Mouse (Mus musculus) MN1 (cell line): Measurements from ENCODE around the gene Zcchc4.
A peak's percentile ranks its signal among the peaks of the same experiment; 100 is the strongest.

ENCODE experiments used
- DNase-seq: peaks from one replicate; pipeline ENCODE4 v3.0.0-alpha.2; 2016; ENCODE audit warnings: low spot score

Zcchc4 gene

DNA sequence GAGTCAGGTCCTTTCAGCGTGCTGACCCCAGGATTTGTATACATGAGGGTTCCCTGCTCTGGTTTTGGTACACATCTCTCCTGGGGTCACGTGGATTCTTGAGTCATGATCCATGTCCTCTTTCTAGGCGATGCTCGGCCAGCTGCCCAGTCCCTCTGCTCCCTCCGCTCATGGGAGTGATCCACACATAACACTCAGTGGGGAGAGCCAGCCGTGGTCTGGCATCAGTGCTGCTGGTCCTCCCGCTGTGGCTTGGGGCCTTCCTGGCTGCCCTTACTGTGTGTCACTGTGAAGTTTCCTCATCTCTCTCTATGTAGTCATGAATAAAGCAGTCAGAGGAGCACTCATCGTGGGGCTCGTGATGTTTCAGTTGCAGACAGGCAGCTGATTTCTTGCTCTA, 18.9 kb downstream of the Zcchc4 start:
- DNase-seq: no peak

- no peak for DNase-seq
Measured at GRCm38 (mm10) chr5:52799274-52799985, 24.2 kb downstream of the Zcchc4 start.

DNA sequence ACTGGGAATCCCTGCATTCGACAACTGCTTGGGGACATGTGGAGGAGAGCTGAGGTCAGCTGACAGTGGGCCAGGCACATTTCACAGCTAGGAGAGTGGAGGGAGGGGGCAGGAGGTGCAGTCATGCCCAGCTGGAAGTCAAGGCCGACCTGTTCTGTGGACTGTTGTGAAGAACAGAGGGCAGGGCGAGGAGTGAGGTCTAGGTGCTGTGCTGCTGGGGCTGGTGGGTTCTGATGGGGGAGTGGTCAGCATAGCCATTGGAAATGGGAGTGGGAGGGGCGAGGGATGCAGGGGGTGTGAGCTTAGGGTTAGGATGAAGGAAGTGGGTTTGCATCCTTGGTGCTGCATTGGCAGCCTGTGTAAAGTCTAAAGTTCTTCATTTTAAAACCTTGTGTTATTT, 30.6 kb downstream of the Zcchc4 start:
- no peak for DNase-seq

DNA sequence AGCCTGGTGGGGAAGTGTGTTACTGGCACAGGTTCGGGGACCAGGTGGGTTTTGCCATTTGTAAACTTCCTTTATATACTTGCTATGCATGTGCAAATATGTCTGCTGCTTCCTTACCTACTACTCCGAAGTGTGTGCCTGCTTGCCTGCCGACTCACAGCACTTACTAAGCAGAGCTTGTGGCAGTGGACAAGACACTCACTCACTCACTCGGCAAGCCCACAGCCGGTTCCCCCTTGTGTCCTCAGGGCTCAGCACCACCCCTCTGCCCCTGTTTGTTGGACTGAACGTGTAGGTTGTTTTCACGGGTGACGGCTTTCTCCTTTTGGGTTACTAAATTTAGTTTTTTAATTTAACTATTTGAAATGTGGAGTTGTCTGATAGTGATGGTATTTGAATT, 31.1 kb downstream of the Zcchc4 start:
- no peak for DNase-seq

- DNase-seq: no peak
Measured at GRCm38 (mm10) chr5:52807030-52807429, 31.8 kb downstream of the Zcchc4 start.

DNA sequence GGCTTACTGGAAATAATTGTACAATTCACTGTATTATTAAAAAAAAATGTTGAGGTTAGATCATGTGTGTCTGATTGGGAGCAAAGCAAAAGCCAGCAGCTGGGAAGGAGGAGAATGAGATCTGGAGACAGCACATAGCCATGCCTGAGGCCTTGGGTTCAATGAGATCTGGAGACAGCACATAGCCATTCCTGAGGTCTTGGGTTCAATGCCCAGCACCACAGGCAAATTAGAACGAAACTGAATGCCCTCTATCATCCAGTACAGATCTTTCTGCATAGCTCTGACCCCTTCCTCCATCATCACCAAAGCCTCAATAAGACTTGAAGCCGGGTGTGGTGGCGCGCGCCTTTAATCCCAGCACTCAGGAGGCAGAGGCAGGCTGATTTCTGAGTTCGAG, 35.2 kb downstream of the Zcchc4 start:
- no peak for DNase-seq

DNA sequence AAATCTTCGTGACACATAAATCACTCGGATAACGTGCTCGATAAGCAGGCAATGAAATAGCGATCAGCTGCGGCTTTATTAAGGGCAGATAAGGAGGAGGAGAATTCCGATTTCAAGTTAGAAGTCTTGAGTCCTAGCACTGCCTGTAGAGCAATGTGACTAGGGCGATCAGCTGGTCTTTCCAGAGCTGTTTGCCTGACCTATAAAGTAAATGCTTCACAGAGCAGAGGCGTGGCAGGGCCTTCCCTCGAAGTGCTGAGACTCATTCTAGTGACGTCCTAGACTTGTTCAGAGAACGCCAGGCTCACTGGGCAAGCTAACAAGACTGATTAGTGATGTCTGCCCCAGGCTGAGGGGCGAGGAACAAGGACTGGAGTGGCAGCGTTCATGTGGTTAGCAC, 35.8 kb downstream of the Zcchc4 start:
- no peak for DNase-seq

DNA sequence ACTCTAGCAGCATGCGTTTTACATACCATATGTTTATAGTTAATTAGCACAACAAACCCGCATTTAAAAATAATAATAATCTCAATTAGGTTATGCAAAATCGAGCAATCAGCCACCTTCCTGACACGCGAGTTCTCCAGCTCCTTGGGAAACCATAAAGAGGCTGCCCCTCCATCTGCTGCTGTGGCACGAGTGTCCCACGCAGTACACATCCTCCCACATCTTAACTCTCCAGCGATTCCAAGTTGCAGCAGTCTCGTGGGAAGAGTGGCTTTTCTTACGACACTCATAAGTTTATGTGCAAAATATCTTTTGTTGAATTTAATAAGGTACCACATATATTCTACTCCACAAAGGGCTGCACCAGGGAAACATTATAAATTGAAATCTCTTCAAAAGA, 37.2 kb downstream of the Zcchc4 start:
- DNase-seq: no peak

- no peak for DNase-seq
Measured at GRCm38 (mm10) chr5:52813312-52813711, 38.1 kb downstream of the Zcchc4 start.

DNA sequence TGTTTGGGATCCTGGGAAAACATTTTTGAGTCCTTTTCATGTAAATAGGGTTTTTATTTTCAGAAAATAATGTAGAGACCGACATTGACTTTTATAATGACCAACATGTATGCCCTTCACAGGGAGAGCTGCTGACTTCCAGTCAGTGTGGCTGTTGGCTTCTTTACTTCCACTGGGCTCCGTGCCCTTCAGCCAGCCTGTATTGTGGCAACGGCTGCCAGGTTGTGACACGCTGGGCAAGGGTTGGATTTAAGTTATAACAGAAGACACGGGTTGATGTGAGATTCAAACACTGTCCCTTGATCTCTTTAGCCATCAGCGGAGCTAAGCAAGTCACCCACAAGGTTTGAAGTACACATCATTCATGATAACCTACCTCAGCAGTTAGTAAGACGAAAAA, 43.5 kb downstream of the Zcchc4 start:
- DNase-seq: no peak

DNA sequence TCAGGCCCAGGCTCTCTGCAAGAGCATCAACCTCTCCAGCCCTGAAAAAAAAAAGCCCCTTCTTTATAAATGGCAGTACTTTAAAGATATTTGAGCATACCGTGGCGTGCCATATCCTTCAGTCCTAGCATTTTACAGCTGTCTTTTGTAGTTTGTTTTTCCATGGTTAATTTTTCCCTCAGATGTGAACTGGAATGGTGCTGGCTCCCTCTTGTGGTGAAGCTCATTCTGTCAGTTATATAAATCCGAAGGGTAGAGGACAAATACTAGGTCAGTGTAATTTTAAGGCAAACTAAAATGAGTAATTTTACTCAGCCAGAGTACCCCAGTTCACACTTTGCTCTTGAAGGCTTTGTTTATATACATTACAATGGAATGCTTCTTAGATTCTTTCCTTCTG, 46.5 kb downstream of the Zcchc4 start:
- peak; percentile 55 for DNase-seq

DNA sequence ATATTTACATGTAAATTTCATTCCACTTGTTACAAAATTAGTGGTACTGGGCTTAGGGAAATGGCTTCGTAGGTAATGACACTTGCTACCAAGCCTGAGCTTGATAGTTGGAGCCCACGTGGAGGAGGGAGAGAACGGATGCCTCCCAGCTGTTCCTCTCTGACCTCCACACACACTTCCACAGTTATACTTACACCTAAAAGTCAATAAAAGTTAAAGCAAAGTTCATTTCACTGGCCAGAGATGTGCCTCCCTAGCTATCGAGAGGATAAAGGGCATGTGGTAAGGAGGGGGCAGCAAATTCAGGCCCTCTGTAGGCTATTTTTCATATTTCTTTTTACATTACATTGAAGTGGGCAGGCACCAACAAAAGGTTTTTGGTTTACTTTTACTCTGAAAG, 52.7 kb downstream of the Zcchc4 start:
- DNase-seq: no peak

- DNase-seq: peak; percentile 32
Measured at GRCm38 (mm10) chr5:52833005-52833404, 57.8 kb downstream of the Zcchc4 start.

GRCm38 (mm10) chr5:52833761-52834274, 58.6 kb downstream of the Zcchc4 start, which contains the start of gene Anapc4:
Anapc4 (plus strand) TSS chr5:52834012.
- DNase-seq: peak; percentile 98

- peak; percentile 23 for DNase-seq
Measured at GRCm38 (mm10) chr5:52834386-52834785, 59.2 kb downstream of the Zcchc4 start.

DNA sequence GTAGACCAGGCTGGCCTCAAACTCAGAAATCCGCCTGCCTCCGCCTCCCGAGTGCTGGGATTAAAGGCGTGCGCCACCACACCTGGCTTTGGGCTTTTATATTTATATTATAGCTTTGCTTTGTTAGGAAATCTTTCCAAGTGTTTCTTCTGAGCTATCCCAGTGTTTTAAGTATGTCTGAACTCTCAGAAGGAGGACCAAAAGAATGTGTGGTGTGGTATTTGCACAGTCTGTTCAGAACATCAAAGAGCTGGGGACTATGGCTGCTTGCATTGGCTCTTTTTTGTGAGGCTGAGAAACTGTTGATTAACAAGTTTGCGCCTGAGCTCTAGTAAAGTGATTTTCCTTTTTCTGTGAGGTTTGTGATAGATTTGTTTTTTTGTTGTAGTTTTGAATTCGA, 69.1 kb downstream of the Zcchc4 start:
- no peak for DNase-seq

DNA sequence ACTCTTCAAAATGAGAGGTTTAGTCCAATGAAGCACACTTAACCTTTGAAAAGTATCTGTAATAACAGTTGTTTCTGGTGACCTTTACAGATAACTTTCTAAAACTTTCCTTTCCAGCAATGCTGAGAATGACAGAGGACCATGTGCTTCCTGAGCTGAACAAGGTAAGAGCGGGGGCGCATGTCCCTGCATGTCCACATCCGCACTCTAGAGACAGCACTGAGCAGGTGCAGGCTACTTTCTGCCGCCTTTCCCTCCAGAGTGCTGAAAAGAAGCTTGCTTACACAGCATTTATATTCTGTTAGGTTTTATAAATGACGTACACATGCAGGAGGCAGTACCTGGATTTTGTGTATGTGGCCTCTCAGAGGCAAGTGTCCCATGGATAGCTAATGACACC, 80.5 kb downstream of the Zcchc4 start:
- DNase-seq: no peak

DNA sequence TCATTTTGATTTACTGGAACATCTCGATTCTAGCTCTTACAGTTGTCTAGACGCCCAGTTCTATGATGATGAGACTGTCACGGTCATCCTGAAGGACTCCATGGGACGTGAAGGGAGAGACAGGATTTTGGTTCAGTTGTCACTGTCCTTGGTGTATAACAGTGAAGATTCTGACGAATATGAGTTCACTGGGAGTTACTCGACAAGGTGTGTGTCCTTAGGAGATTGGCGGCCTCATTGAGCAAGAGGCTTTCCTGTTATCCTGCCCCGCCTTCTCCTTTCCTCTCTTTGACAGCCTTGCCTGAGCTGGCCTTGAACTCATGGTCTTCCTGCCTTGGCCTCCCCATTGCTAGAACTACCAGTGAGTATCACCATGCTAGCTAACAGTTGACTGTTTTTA, 89.2 kb downstream of the Zcchc4 start:
- DNase-seq: no peak

- peak; percentile 80 for DNase-seq
Measured at GRCm38 (mm10) chr5:52865825-52866224, 90.6 kb downstream of the Zcchc4 start.

DNA sequence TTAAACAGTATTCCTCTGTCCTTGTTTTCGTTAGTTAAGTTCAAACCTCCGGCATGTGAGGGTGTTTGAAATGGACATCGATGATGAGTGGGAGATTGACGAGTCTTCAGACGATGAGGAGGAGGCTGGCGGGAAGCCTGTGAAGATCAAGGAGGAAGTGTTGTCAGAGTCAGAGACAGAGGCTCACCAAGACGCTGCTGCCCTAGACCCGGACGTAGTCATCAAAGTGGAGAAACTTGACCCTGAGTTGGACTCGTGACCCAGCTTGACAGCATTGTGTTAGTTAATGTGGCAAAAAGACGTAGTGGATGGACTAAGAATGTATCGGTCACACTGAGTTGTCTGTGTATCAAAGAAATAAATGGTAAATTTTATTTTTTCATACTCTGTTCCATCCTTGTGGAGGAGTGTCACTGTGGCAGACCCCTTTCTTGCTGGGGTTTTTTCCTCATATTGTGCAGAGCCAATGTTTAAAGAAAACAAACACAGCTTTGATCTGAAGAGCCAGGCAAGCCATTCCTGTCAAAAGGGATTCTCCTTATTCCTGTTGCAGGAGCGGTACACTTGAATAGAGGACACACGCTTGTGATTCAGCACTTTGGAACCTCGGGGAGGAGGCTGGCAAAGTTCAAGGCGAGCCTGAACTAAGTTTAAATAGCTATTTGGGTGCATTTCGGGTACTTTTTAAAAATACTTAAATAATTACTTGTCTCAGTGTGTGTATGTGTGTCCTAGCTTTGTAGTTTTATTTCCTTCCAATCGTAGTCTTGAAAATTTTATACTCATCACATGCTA, 91.3 kb downstream of the Zcchc4 start:
- no peak for DNase-seq

DNA sequence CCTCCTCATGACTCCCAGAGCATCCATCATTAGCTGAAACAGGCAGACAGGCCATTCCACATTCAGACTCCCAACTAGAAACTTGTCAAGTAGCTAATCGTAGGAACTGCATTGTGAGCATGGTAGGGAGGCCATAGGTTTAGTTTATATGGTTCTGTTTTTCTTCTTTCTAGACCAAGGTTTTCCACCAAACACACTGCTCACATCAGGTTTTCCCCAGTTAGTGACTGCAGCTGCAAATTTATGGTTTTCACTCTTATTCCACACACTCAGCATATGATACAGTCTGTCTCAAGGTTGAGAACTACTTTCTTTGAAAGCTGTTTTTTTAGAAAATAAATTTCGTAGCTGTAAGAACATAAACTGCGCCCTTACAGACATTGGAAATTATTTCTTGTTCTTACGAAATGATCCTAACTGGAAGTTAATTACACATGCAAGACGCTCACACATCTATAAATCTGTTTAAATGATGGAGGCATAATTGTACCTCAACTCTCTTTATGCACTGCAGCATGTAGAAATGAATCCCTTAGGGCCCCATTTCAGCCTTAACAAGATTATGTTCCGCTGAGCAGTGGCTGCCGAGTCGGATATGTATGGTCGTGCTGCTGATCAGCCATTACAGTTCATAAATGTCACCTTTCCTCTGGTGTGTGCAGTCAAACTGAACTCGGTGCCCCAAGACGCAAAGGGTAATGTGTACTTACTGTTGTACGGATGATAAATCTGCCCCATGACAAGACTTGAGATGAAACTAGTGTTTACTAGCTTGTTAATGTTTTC, 93.9 kb downstream of the Zcchc4 start:
- peak; percentile 15 for DNase-seq

GRCm38 (mm10) chr5:52871461-52871860, 96.3 kb downstream of the Zcchc4 start:
- DNase-seq: no peak

DNA sequence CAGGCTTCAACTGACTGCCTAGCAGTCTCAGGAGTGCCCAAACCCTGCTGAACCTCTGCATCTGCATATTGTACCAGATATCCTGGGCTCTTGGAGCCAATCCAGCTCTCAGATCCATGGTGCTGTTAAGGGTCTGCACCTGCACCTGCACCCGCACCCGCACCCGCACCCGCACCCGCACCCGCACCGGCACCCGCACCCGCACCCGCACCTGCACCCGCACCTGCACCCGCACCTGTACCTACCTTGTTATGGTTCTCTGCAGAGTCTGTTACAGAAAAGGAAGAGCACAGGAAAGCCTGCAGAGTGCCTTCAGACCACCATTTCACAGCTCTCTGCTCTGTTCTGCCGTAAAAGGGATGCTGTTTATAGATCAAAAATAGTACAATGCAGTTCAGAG, 96.8 kb downstream of the Zcchc4 start:
- DNase-seq: no peak
